Mouse (Mus musculus): ENCODE measurements around the gene Scin. TPM values are rescaled to one million over a fixed set of nuclear protein-coding genes. Genes with fewer than 3 reads are reported as not detected.

The Scin gene
- polyA plus RNA-seq, 1 experiment, result not detected

- TF ChIP-seq GATA1 (IDR thresholded peaks at IDR 0.05; ENCODE audit: low read length), result no peak
Measured at GRCm38 (mm10) chr12:40073660-40074059, 60.4 kb downstream of the Scin start.

DNA sequence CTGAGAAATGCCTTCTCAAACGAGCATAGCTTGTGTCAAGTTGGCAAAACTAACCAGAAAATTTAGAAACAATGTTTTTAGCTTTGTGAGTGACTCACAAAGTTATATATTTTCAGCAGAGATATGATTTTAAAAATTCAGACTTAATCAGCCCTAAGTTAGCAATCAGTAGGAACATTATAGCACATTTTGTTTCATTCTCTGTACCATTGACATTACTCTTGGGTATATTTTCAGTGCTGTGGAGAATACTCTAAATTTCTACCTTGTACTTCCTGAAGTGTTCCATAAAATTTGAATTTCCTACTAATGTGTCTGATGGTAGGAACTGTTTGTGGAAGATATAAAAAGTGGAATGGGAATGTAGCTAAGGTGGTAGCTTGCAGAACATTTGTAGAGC lies 87.0 kb downstream of the Scin start:
- no peak for TF ChIP-seq GATA1 (IDR thresholded peaks at IDR 0.05; ENCODE audit: low read length)

- TF ChIP-seq GATA1 (IDR thresholded peaks at IDR 0.05; ENCODE audit: low read length), result no peak
Measured at GRCm38 (mm10) chr12:40043816-40044585, 90.0 kb downstream of the Scin start.

- no peak for TF ChIP-seq GATA1 (IDR thresholded peaks at IDR 0.05; ENCODE audit: low read length)
Measured at GRCm38 (mm10) chr12:40040067-40040466, 94.0 kb downstream of the Scin start.

GRCm38 (mm10) chr12:40037876-40038463 lies 96.1 kb downstream of the Scin start, which contains the start of gene Arl4a:
TSS of gene Arl4a (minus strand) at chr12:40038025.
- no peak for TF ChIP-seq GATA1 (IDR thresholded peaks at IDR 0.05; ENCODE audit: low read length)

DNA sequence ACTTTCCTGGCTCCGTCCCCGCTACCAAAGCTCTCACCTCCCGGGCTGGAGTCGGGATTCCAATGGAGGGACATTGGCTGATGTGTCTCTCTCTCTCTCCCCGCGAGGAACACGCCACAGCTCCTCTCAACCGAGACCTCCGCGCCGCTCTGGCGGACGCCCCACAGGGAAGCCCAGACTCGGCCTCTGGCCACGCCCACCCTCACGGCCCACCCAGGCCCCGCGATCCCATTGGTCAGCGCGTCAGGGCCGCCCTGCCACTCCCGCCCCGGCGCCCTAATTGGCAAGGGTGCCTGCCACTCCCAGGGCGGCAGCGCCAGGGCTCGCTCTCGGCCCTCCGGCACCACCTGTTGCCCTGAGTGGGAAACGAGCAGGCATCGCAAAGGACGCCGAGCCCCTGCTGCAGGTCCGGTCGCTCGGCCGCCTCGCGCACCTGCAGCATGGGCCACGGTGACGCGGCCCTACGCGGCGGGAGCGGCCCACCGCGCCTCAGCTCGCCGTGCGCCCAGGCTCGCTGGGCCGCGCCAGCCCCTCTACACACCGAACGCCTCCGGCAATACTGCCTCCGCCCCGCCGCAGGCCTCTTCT lies 96.7 kb downstream of the Scin start:
- no peak for TF ChIP-seq GATA1 (IDR thresholded peaks at IDR 0.05; ENCODE audit: low read length)

DNA sequence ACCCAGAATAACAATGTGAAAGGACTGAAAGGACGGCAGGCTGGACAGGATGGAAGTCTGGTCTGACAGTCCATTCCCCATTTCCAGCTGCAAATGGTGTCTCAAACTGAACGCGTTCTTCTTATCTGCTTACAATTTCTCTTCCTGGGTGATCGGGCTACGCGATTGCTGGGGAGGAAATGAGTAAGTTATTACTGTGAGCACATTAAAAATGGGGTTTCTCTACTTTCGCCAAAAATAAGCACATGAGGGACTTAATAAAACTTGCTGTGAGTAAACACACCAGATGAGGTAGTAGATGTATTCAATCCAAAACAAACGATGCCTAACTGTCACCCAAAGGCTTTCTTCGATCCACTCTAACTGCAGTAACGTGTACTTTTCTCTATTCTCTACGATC lies 97.4 kb downstream of the Scin start:
- TF ChIP-seq GATA1 (IDR thresholded peaks at IDR 0.05; ENCODE audit: low read length), result peak; percentile 43

- TF ChIP-seq GATA1 (IDR thresholded peaks at IDR 0.05; ENCODE audit: low read length), result no peak
Measured at GRCm38 (mm10) chr12:40035506-40035905, 98.5 kb downstream of the Scin start.

GRCm38 (mm10) chr12:40029201-40029600 lies 104.8 kb downstream of the Scin start:
- no peak for TF ChIP-seq GATA1 (IDR thresholded peaks at IDR 0.05; ENCODE audit: low read length)

- no peak for TF ChIP-seq GATA1 (IDR thresholded peaks at IDR 0.05; ENCODE audit: low read length)
Measured at GRCm38 (mm10) chr12:40027846-40028245, 106.2 kb downstream of the Scin start.

DNA sequence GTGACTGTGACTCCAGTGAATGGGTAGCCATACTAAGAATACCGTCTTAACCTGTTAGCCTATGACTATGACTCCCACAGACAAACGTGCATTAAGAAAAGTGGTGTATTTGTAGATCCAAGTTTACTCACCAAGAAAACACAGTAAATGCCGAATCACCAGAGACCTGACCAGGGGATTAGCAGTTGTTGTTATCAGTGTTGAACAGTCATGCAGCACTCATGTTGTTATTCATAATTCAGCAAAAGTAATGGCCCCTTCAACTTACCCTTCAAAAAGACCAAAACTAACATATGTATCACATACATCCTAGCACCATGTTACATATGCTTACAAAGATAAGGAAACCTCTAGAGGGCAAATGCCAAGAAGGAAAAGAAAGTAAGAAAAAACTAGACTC lies 106.6 kb downstream of the Scin start:
- TF ChIP-seq GATA1 (IDR thresholded peaks at IDR 0.05; ENCODE audit: low read length), result no peak

- no peak for TF ChIP-seq GATA1 (IDR thresholded peaks at IDR 0.05; ENCODE audit: low read length)
Measured at GRCm38 (mm10) chr12:40023918-40024317, 110.1 kb downstream of the Scin start.

- no peak for TF ChIP-seq GATA1 (IDR thresholded peaks at IDR 0.05; ENCODE audit: low read length)
Measured at GRCm38 (mm10) chr12:40023014-40023642, 110.9 kb downstream of the Scin start.

DNA sequence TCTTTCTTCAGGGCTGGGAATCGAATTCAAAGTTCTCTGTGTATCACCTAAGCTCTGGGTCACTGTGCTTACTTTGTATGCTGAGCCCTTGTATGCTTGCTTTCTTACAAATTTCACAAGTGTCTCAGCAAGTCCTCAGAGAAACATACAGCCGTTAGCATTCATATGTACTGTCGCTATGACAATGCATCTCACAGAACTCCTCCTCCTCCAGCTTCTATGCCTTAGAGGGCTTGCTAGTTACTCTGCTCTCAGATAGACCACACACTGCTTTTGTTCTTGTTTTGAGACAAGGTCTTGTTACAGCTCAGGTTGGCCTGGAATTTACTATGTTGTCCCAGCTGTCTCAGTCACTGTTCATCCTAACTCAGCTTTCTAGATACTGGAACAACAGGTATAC lies 111.7 kb downstream of the Scin start:
- TF ChIP-seq GATA1 (IDR thresholded peaks at IDR 0.05; ENCODE audit: low read length), result no peak

DNA sequence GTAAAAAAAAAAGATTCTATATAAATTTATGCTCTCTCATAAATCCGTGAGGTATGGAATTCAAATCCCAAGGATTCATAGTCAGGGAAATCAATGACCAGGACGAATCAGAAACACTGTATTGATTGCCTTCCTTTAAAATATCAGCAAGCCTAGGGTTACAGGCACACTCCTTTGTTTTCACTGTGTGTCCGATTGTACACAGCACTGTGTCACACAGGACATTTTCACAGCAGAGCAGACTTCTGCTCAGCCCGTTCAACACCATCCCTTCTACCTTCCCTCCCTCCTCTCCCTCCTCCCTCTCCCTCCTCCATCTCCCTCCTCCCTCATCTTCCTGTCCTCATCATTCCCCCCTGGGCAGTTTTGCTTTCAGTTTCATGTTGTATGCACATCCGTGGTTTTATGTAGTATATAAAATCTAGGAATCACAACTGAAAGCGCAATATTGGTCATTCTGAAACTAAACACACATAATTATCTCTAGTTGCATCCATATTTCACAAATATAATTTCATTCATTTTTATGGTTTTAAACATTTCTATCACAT lies 116.0 kb downstream of the Scin start:
- no peak for TF ChIP-seq GATA1 (IDR thresholded peaks at IDR 0.05; ENCODE audit: low read length)
